Mouse (Mus musculus): Measurements from ENCODE around the gene 2010003K11Rik. TPM values are rescaled to one million over a fixed set of nuclear protein-coding genes. Genes with fewer than 3 reads are reported as not detected.

The 2010003K11Rik gene
- polyA plus RNA-seq, 1 experiment from 2014 or later, result 0.05 TPM

GRCm38 (mm10) chr19:4482111-4482859 is 16.1 kb downstream of the 2010003K11Rik start:
- DNase-seq (ENCODE audit: low read depth, low spot score) (no peak), ATAC-seq (no peak)
- POLR2A ChIA-PET, result no interaction called here
- in situ Hi-C loops (cut with MboI; ENCODE audit: low pct_unique_long_range_greater_than_20kb), result no loop called here
- no peak for TF ChIP-seq CTCF (IDR thresholded peaks at IDR 0.05)
- no peaks in the 10 kb centered on the region for H3K27me3 ChIP-seq
- CTCF ChIA-PET, result no interaction called here

GRCm38 (mm10) chr19:4481326-4481725 is 17.1 kb downstream of the 2010003K11Rik start:
- ChIA-PET CTCF (no interaction called here), POLR2A (interaction anchor here (0.8 kb wide), 1 partner anchor 16 kb away, joined by 3 read pairs; no protein-coding TSS in a partner anchor)
- in situ Hi-C loops (cut with MboI; ENCODE audit: low pct_unique_long_range_greater_than_20kb), result no loop called here
- H3K27me3 ChIP-seq, result no peaks in the 10 kb centered on the region
- DNase-seq (ENCODE audit: low read depth, low spot score) (no peak), ATAC-seq (no peak)
- no peak for TF ChIP-seq CTCF (IDR thresholded peaks at IDR 0.05)

GRCm38 (mm10) chr19:4480041-4480440 is 18.3 kb downstream of the 2010003K11Rik start:
- no peaks in the 10 kb centered on the region for H3K27me3 ChIP-seq
- CTCF ChIA-PET, result interaction anchor here (0.8 to 3.3 kb wide), 3 partner anchors 12 to 25 kb away, joined by 3 to 26 read pairs (median 6); no protein-coding TSS in a partner anchor
- TF ChIP-seq CTCF (IDR thresholded peaks at IDR 0.05), result no peak
- POLR2A ChIA-PET, result no interaction called here
- ATAC-seq (no peak), DNase-seq (ENCODE audit: low read depth, low spot score) (no peak)
- in situ Hi-C loops (cut with MboI; ENCODE audit: low pct_unique_long_range_greater_than_20kb), result no loop called here

GRCm38 (mm10) chr19:4478190-4478516 is 20.2 kb downstream of the 2010003K11Rik start:
- peak; percentile 68 for TF ChIP-seq CTCF (IDR thresholded peaks at IDR 0.05)
- DNase-seq (ENCODE audit: low read depth, low spot score) (no peak), ATAC-seq (peak; percentile 28)
- no peaks in the 10 kb centered on the region for H3K27me3 ChIP-seq
- in situ Hi-C loops (cut with MboI; ENCODE audit: low pct_unique_long_range_greater_than_20kb), result no loop called here
- ChIA-PET POLR2A (interaction anchor here (0.9 to 1.3 kb wide), 3 partner anchors 11 to 37 kb away, joined by 3 to 5 read pairs (median 4); no protein-coding TSS in a partner anchor), CTCF (interaction anchor here (0.7 to 3.3 kb wide), 4 partner anchors 13 to 45 kb away, joined by 4 to 26 read pairs (median 4); no protein-coding TSS in a partner anchor)

- ChIA-PET CTCF (interaction anchor here (0.7 to 3.3 kb wide), 4 partner anchors 14 to 44 kb away, joined by 4 to 26 read pairs (median 4); no protein-coding TSS in a partner anchor), POLR2A (interaction anchor here (0.9 to 1.3 kb wide), 3 partner anchors 12 to 37 kb away, joined by 3 to 5 read pairs (median 4); no protein-coding TSS in a partner anchor)
- ATAC-seq (peak; percentile 44), DNase-seq (ENCODE audit: low read depth, low spot score) (no peak)
- H3K27me3 ChIP-seq, result no peaks in the 10 kb centered on the region
- TF ChIP-seq CTCF (IDR thresholded peaks at IDR 0.05), result no peak
- in situ Hi-C loops (cut with MboI; ENCODE audit: low pct_unique_long_range_greater_than_20kb), result no loop called here
Measured at GRCm38 (mm10) chr19:4477345-4478189, 20.8 kb downstream of the 2010003K11Rik start, which contains the start of gene Syt12. Gene Syt12, minus strand, starts transcription at chr19:4477447.

- DNase-seq (ENCODE audit: low read depth, low spot score) (no peak), ATAC-seq (peak; percentile 8)
- CTCF ChIA-PET, result interaction anchor here (1.4 to 2.3 kb wide), 2 partner anchors 20 to 44 kb away, joined by 3 to 9 read pairs; no protein-coding TSS in a partner anchor
- TF ChIP-seq CTCF (IDR thresholded peaks at IDR 0.05), result peak; percentile 49
- no peaks in the 10 kb centered on the region for H3K27me3 ChIP-seq
- POLR2A ChIA-PET, result no interaction called here
- in situ Hi-C loops (cut with MboI; ENCODE audit: low pct_unique_long_range_greater_than_20kb), result no loop called here
Measured at GRCm38 (mm10) chr19:4476601-4477257, 21.7 kb downstream of the 2010003K11Rik start.

GRCm38 (mm10) chr19:4475224-4475925 is 23.0 kb downstream of the 2010003K11Rik start:
- ChIA-PET CTCF (interaction anchor here (0.9 to 2.8 kb wide), 6 partner anchors 9 to 42 kb away, joined by 3 to 9 read pairs (median 4); no protein-coding TSS in a partner anchor), POLR2A (interaction anchor here (1.4 kb wide), 1 partner anchor 16 kb away, joined by 3 read pairs; no protein-coding TSS in a partner anchor)
- DNase-seq (ENCODE audit: low read depth, low spot score), result no peak
- H3K27me3 ChIP-seq, result no peaks in the 10 kb centered on the region
- no peak for ATAC-seq
- TF ChIP-seq CTCF (IDR thresholded peaks at IDR 0.05), result no peak
- in situ Hi-C loops (cut with MboI; ENCODE audit: low pct_unique_long_range_greater_than_20kb), result no loop called here

- H3K27me3 ChIP-seq, result no peaks in the 10 kb centered on the region
- TF ChIP-seq CTCF (IDR thresholded peaks at IDR 0.05), result no peak
- ATAC-seq (no peak), DNase-seq (ENCODE audit: low read depth, low spot score) (no peak)
- ChIA-PET POLR2A (interaction anchor here (1.4 kb wide), 1 partner anchor 15 kb away, joined by 3 read pairs; no protein-coding TSS in a partner anchor), CTCF (interaction anchor here (0.9 to 2.8 kb wide), 4 partner anchors 8 to 34 kb away, joined by 3 to 9 read pairs (median 6); no protein-coding TSS in a partner anchor)
- in situ Hi-C loops (cut with MboI; ENCODE audit: low pct_unique_long_range_greater_than_20kb), result no loop called here
Measured at GRCm38 (mm10) chr19:4474739-4475138, 23.6 kb downstream of the 2010003K11Rik start.

GRCm38 (mm10) chr19:4473549-4473948 is 24.8 kb downstream of the 2010003K11Rik start:
- no peaks in the 10 kb centered on the region for H3K27me3 ChIP-seq
- in situ Hi-C loops (cut with MboI; ENCODE audit: low pct_unique_long_range_greater_than_20kb), result no loop called here
- ATAC-seq, result no peak
- no peak for DNase-seq (ENCODE audit: low read depth, low spot score)
- POLR2A ChIA-PET, result interaction anchor here (0.7 kb wide), 1 partner anchor 642 kb away, joined by 3 read pairs; no protein-coding TSS in a partner anchor
- no peak for TF ChIP-seq CTCF (IDR thresholded peaks at IDR 0.05)
- CTCF ChIA-PET, result interaction anchor here (1.6 to 2.8 kb wide), 2 partner anchors 17 to 22 kb away, joined by 3 to 9 read pairs; no protein-coding TSS in a partner anchor
